Mouse (Mus musculus) right cerebral cortex, adult 18-20 months (tissue): ENCODE results near the gene Psmb9.

Experiments used
- DNase-seq: peaks from one replicate; pipeline ENCODE4 v3.0.0; 2022; ENCODE audit warnings: mixed read lengths

Gene Psmb9

GRCm38 (mm10) chr17:34135297-34136224 is 52.0 kb downstream of the Psmb9 start:
- peak; percentile 98 for DNase-seq

GRCm38 (mm10) chr17:34134451-34134850 is 53.1 kb downstream of the Psmb9 start:
- no peak for DNase-seq

GRCm38 (mm10) chr17:34133289-34133688 is 54.3 kb downstream of the Psmb9 start:
- DNase-seq: no peak
